Mouse (Mus musculus): ENCODE data around the gene 5031439G07Rik. TPM values are rescaled to one million over a fixed set of nuclear protein-coding genes. Genes with fewer than 3 reads are reported as not detected.
A peak's percentile ranks its signal among the peaks of the same experiment; 100 is the strongest.

The 5031439G07Rik gene
- polyA plus RNA-seq, 3 experiments from 2014 or later: 1.1 to 1.9 (median 1.3) TPM

DNA sequence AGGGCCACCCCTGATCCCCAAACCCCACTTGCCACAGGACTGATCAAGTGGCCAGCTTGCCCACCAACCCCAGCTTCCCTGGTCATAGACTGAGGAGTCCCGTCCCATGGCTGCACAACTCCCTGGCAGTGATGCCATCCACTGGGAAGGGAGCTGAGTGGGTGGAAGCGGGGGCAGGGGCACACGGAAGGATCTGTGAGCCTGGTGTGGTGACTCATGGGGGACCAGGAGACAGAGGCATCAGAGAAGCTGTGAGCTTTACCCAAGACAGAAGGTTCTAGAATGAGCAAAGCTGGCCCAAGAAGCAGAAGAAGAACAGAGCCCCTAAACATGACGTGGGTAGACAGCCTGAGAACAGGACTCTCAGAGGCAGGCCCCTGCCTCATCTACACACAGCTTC lies 38.3 kb downstream of the 5031439G07Rik start:
- ATAC-seq: no peak

DNA sequence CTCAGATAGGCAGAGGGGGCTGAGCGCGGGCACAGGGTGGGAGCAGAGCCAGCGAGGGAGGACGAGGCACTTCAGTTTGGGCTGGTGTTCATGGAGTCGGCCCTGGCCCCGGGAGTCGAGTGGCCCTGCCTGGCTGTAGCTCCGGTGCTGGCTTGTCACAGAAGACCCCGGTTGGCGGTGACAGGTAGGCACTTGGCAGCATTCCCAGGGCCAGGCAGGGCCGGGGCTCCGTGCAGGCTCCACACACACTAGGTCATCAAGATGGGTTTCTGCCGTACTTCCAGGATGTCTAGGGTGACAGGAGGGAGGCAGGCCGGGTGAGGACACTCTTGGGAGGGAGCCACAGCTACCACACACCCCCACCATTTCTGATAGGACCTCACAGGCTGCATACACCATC lies 39.4 kb downstream of the 5031439G07Rik start:
- no peak for ATAC-seq

GRCm38 (mm10) chr15:84944319-84944718 lies 44.0 kb downstream of the 5031439G07Rik start:
- no peak for ATAC-seq

- ATAC-seq: no peak
These were observed 45.6 kb downstream of the 5031439G07Rik start for GRCm38 (mm10) chr15:84942647-84943285.

DNA sequence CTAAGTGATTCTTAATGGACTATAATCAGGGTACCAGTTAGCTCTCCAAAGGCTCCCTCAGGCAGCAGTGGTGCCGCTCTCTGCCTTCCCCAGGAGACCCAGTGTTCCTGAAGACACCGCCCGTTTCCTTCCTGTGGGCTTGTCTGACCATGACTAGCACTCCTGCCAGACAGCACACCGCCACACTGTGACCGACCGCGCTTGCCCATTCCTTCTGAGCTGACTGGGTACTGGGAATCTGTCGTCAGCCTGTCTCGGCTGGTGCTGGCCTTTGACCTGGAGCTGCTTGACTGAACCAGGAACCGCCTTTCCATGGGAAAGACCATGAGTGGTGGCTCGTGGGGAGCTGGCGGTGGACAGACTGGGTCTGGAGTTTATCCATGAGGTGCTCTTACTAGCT lies 48.2 kb downstream of the 5031439G07Rik start:
- no peak for ATAC-seq

DNA sequence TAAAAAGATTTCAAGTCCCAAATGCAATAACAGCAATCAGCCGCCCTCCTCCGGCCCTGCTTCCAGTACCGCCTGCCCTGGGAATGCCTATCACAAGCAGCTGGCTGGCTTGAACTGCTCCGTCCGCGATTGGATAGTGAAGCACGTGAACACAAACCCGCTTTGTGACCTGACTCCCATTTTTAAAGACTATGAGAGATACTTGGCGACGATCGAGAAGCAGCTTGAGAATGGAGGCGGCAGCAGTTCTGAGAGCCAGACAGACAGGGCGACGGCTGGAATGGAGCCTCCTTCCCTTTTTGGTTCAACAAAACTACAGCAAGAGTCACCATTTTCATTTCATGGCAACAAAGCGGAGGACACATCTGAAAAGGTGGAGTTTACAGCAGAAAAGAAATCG lies 53.5 kb downstream of the 5031439G07Rik start:
- no peak for ATAC-seq

GRCm38 (mm10) chr15:84932351-84932750 lies 56.0 kb downstream of the 5031439G07Rik start:
- ATAC-seq: no peak

DNA sequence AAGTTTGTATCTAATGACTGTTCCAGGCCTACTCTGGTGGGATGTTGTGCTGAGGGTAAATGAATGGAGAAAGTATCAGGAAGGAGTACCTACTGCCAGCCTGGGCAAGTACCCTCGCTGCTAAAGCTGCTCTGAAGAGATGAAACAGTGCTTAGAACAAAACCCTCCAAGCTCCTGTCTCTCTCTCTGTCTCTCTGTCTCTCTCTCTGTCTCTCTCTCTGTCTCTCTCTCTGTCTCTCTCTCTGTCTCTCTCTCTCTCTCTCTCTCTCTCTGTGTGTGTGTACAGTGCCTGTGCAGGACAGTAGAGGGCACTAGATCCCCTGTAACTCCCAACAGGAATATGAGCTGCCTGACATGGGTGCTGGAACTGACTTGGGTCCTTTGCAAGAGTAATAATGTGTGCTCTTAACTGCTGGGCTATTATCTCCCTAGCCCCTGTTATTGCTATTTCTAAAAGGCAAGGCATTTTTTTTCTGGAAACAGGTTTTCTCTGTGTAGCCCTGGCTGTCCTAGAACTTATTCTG lies 62.8 kb downstream of the 5031439G07Rik start:
- ATAC-seq: no peak

- no peak for ATAC-seq
These were observed 63.5 kb downstream of the 5031439G07Rik start for GRCm38 (mm10) chr15:84924781-84925315.

DNA sequence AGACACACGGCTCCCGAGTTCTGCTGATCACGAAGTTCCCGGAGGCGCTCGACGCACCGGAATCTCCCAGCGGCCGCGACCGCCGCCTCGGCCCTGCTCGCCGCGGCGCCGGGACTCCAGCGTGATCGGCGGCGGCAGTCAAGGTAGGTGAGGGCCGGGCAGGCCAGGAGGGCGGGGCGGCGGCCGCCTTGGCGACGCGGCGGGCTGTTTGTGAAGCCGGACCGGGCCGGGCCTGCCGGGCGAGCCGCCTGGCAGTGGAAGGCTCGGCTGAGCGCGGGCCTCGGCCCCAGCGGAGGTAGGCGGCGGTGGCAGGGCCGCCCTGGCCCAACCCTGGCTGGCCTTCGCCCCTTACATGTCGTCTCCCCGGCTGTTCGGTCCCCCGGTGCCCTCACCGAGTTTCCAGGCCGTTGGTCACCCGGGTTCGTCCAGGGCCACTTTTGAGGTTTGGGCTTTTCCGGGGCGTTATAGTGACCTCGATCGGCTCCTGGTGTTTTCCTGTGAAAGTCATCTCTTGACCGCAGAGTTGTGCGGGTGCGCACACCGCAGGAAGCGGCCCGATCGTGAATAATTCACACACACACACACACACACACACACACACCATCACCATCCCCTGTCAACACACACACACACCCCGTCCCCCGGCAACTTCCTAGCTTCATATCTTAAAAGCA lies 64.7 kb downstream of the 5031439G07Rik start:
- ATAC-seq: peak; percentile 43

- peak; percentile 78 for ATAC-seq
These were observed 65.4 kb downstream of the 5031439G07Rik start, which contains the start of gene Nup50 for GRCm38 (mm10) chr15:84922884-84923507. TSS of gene Nup50 (plus strand) at chr15:84923411.

- ATAC-seq: no peak
These were observed 68.4 kb downstream of the 5031439G07Rik start, which contains the start of gene Gm29666 for GRCm38 (mm10) chr15:84919938-84920337. TSS of gene Gm29666 (minus strand) at chr15:84920038.

- ATAC-seq: no peak
These were observed 75.2 kb downstream of the 5031439G07Rik start for GRCm38 (mm10) chr15:84913201-84913600.

DNA sequence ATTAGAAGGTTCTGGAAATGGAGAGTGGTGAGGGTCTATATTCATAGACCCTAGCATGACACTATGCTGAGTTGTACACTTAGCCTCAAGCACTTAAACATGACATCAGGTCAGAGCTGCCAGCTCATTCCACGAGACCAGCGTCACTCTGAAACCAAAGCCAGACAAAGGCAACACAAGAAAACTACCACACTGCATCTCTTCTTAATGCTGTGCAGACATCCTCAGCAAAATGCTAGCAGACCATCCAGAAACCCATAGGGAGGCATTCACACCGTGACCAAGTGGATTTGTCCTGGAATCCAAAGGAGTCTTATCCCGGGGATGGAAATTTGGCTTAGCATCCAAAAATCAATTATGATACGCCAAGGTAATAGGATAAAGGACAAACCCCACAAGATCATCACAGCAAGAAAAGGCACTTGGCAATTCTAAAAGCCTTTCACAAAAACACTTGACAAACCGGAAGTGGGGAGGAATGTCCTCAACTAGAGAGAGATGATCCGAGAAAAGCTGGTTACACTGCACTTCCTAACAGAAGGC lies 84.4 kb downstream of the 5031439G07Rik start:
- no peak for ATAC-seq

DNA sequence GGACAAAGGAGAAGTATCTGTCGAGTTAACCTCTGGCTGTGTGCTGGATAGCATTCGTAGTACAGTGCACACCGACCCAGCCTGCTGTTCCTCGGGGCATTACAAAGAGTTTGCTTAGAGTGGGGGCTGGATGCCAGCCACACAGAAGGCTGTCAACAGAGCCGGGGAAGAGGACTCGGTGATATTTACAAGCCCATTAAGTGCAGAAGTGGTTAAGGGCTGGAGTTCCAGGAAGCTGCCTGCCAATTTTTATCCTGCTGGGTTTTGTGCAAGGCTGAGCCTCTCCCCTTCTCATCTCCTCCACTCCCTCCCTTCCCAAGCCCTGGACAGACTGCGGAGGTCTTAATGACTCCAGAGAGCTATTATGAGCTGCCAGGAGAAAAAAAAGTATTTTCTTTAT lies 90.3 kb downstream of the 5031439G07Rik start:
- no peak for ATAC-seq

GRCm38 (mm10) chr15:84896664-84897063 lies 91.7 kb downstream of the 5031439G07Rik start:
- peak; percentile 82 for ATAC-seq

- peak; percentile 56 for ATAC-seq
These were observed 92.1 kb downstream of the 5031439G07Rik start for GRCm38 (mm10) chr15:84896216-84896615.

Other genes with a start within 250 kb of the 5031439G07Rik start
- gene Phf21b, start 132.5 kb downstream of the 5031439G07Rik start, polyA plus RNA-seq (2017; shearing (Covaris generic)): 1 to 10 TPM in 2 of 3 experiments, under 1 TPM in 1; 0.65 to 2.4 (median 1.6) TPM
- under 1 TPM; 0.55 to 0.63 (median 0.63) TPM for gene Gm29666, start 68.5 kb downstream of the 5031439G07Rik start, polyA plus RNA-seq (2017; shearing (Covaris generic))
- 10 to 100 TPM; 18.8 to 32.6 (median 20.8) TPM for gene Nup50, start 65.1 kb downstream of the 5031439G07Rik start, polyA plus RNA-seq (2017; shearing (Covaris generic))
- gene Upk3a, start 28.6 kb upstream of the 5031439G07Rik start, polyA plus RNA-seq (2017; shearing (Covaris generic)): not detected
- 10 to 100 TPM; 27.4 to 43.6 (median 41.6) TPM for gene Fam118a, start 40.4 kb upstream of the 5031439G07Rik start, polyA plus RNA-seq (2017; shearing (Covaris generic))
- under 1 TPM in 1 of 3 experiments, not detected in 2; 0.36 TPM for gene Smc1b, start 143.4 kb upstream of the 5031439G07Rik start, polyA plus RNA-seq (2017; shearing (Covaris generic))
- gene Ribc2, start 143.5 kb upstream of the 5031439G07Rik start, polyA plus RNA-seq (2017; shearing (Covaris generic)): not detected
- gene Fbln1, start 217.4 kb upstream of the 5031439G07Rik start, polyA plus RNA-seq (2017; shearing (Covaris generic)): not detected

All from inflammation-experienced regulatory T-cells, adult 6 months (primary cell).